19 mouse cellular contexts compared by ENCODE assay signal in genomic region chr7:30751086-30751669, GRCm38 (mm10). TPM values are rescaled to one million over a fixed set of nuclear protein-coding genes. Genes with fewer than 3 reads are reported as not detected.
DNase-seq lines count a peak whose midpoint lies in the region; ATAC-seq and TF ChIP-seq lines count a peak whose summit lies in the region.
"Had no signal": no experiment of that assay in that cellular context is flagged by ENCODE, and none has a peak within 500 bp of the region (broad histone marks: within the 10 kb centered on the region; RNA-seq: fewer than 3 reads in every experiment).

Gene Sbsn (plus strand): TSS chr7:30751471.

- no peak within 1 kb of the TSS for H3K4me2 ChIP-seq in kidney, postnatal 0 days (ENCODE audit: low read length)
- H3K4me2 ChIP-seq in limb, embryonic 15.5 days, result no peak within 1 kb of the TSS
- H3K4me2 ChIP-seq: heart, embryonic 15.5 days; hindbrain, embryonic 15.5 days; liver, embryonic 13.5 days; midbrain, embryonic 15.5 days; neural tube, embryonic 12.5 days had no signal

- H3K4me3 ChIP-seq in kidney, postnatal 0 days (replicated peaks; ENCODE audit: low read depth, low read length), result no peak within 1 kb of the TSS
- H3K4me3 ChIP-seq in ES-E14 (ENCODE audit: insufficient read depth in 1 of 2, low read depth in 1 of 2, low read length in 2 of 2, poor library complexity in 1 of 2, severe bottlenecking in 1 of 2), result no peak within 1 kb of the TSS
- H3K4me3 ChIP-seq in limb, embryonic 15.5 days, result no peak within 1 kb of the TSS
- H3K4me3 ChIP-seq: heart, embryonic 15.5 days; hindbrain, embryonic 15.5 days; liver, embryonic 13.5 days; midbrain, embryonic 15.5 days; neural tube, embryonic 12.5 days had no signal

- TF ChIP-seq CTCF in kidney, postnatal 0 days (IDR thresholded peaks at IDR 0.05; ENCODE audit: low read depth), result no peak

- DNase-seq in kidney, postnatal 0 days (ENCODE audit: low spot score), result peak; percentile 27
- no peak for DNase-seq in kidney, postnatal 25 days
- no peak for DNase-seq in ES-E14 (ENCODE audit: low read depth, low spot score)
- peak; percentile 53 for DNase-seq in adrenal gland, postnatal 10 days
- no peak for DNase-seq in left cerebral cortex, adult 11 months (ENCODE audit: low spot score)
- DNase-seq in layer of hippocampus, postnatal 14 days (ENCODE audit: low spot score in 2 of 2), result no peak
- DNase-seq: cerebellum, postnatal 25 days; gastrocnemius, postnatal 25 days; kidney, postnatal 14 days; liver, embryonic 13.5 days; lung, postnatal 36 days; right cerebral cortex, adult 18-20 months; thymus, postnatal 25 days had no signal

- in situ Hi-C loops in ES-E14 (cut with MboI; ENCODE audit: low sequenced_read_pairs in 2 of 2, unreplicated experiment in 2 of 2), result no loop called here

- H3K9me3 ChIP-seq in kidney, postnatal 0 days (replicated peaks; ENCODE audit: low read length), result no peaks in the 10 kb centered on the region
- no peaks in the 10 kb centered on the region for H3K9me3 ChIP-seq in ES-E14 (ENCODE audit: control insufficient read depth, insufficient read depth, low read depth, low read length)
- peaks cover 5% of the 10 kb centered on the region; the same call in 1 of the 2 replicates for H3K9me3 ChIP-seq in limb, embryonic 15.5 days
- H3K9me3 ChIP-seq: hindbrain, embryonic 15.5 days; midbrain, embryonic 15.5 days had no signal

- 0 out of 2 replicates have a peak within 1 kb of the TSS, but pooled peaks have one; percentile 42 for H3K27ac ChIP-seq in kidney, postnatal 0 days
- H3K27ac ChIP-seq in ES-E14 (ENCODE audit: insufficient read depth, low read depth, low read length, poor library complexity, severe bottlenecking), result no peak within 1 kb of the TSS
- H3K27ac ChIP-seq in limb, embryonic 15.5 days, result peak within 1 kb of the TSS; percentile 65; the same call in 1 of the 2 replicates
- H3K27ac ChIP-seq: heart, embryonic 15.5 days; hindbrain, embryonic 15.5 days; liver, embryonic 13.5 days; midbrain, embryonic 15.5 days; neural tube, embryonic 12.5 days had no signal

- WGBS in kidney, postnatal 0 days, result 29% methylated on average over 5 of the region's 5 CpGs
- 55% methylated on average over 4 of the region's 5 CpGs for WGBS in limb, embryonic 15.5 days

- H3K9ac ChIP-seq in kidney, postnatal 0 days (ENCODE audit: low read depth, low read length), result no peak within 1 kb of the TSS
- no peak within 1 kb of the TSS for H3K9ac ChIP-seq in ES-E14 (ENCODE audit: insufficient read depth, low read depth, low read length, poor library complexity, severe bottlenecking)
- no peak within 1 kb of the TSS for H3K9ac ChIP-seq in limb, embryonic 15.5 days
- H3K9ac ChIP-seq: heart, embryonic 15.5 days; hindbrain, embryonic 15.5 days; liver, embryonic 13.5 days; midbrain, embryonic 15.5 days; neural tube, embryonic 12.5 days had no signal

- no peaks in the 10 kb centered on the region for H3K27me3 ChIP-seq in kidney, postnatal 0 days (ENCODE audit: insufficient read depth, low read length)
- H3K27me3 ChIP-seq in limb, embryonic 15.5 days, result no peaks in the 10 kb centered on the region
- H3K27me3 ChIP-seq: heart, embryonic 15.5 days; hindbrain, embryonic 15.5 days; liver, embryonic 13.5 days; midbrain, embryonic 15.5 days; neural tube, embryonic 12.5 days had no signal

- 0 out of 2 replicates have a peak, but pooled peaks cover 4% of the 10 kb centered on the region for H3K4me1 ChIP-seq in kidney, postnatal 0 days (replicated peaks; ENCODE audit: insufficient read depth, low read length)
- peaks cover 2 to 12% of the 10 kb centered on the region in 2 experiments; a peak in 2 of 4 replicates for H3K4me1 ChIP-seq in ES-E14 (ENCODE audit: control insufficient read depth in 2 of 2, insufficient read depth in 2 of 2, low read length in 2 of 2, poor library complexity in 1 of 2)
- H3K4me1 ChIP-seq in limb, embryonic 15.5 days, result no peaks in the 10 kb centered on the region
- H3K4me1 ChIP-seq: heart, embryonic 15.5 days; hindbrain, embryonic 15.5 days; liver, embryonic 13.5 days; midbrain, embryonic 15.5 days; neural tube, embryonic 12.5 days had no signal

- peak; percentile 27; the same call in 1 of the 2 replicates for ATAC-seq in kidney, postnatal 0 days (replicated peaks; ENCODE audit: low FRiP score, low read depth)
- no peak for ATAC-seq in limb, embryonic 15.5 days (ENCODE audit: insufficient number of reproducible peaks, low FRiP score, low TSS enrichment, low read depth)
- ATAC-seq: forebrain, embryonic 16.5 days; midbrain, embryonic 15.5 days had no signal

- no peaks in the 10 kb centered on the region for H3K36me3 ChIP-seq in kidney, postnatal 0 days (ENCODE audit: insufficient read depth, low read length)
- no peaks in the 10 kb centered on the region for H3K36me3 ChIP-seq in ES-E14 (ENCODE audit: control insufficient read depth, insufficient read depth, low read length, poor library complexity, severe bottlenecking)
- H3K36me3 ChIP-seq in limb, embryonic 15.5 days, result peaks cover 25% of the 10 kb centered on the region
- H3K36me3 ChIP-seq: liver, embryonic 13.5 days had no signal

TF ChIP-seq in ES-E14, 5 proteins besides CTCF, POLR2A, EP300 and RAD21:
- TF ChIP-seq MAFK (IDR thresholded peaks at IDR 0.05; ENCODE audit: insufficient read depth, low read depth, low read length) (no peak), CHD2 (IDR thresholded peaks at IDR 0.05; ENCODE audit: low read depth, low read length) (no peak), ZNF384 (IDR thresholded peaks at IDR 0.05; ENCODE audit: low read depth, low read length) (no peak), HCFC1 (IDR thresholded peaks at IDR 0.05; ENCODE audit: borderline replicate concordance, insufficient read depth, low read length) (no peak), ZC3H11A (IDR thresholded peaks at IDR 0.05; ENCODE audit: borderline replicate concordance, low read depth, low read length) (no peak)

RNA-seq across cellular contexts. Expression of gene Sbsn, which starts in this region (rescaled TPM):
- 2.4 and 2.5 TPM in 2 replicates for polyA plus RNA-seq in kidney, postnatal 0 days (2015; fragmentation: Nextera tagmentation; extraction: Ambion mirVana)
- total RNA-seq in ES-E14 (2012; rRNA removed), result 9.8 and 20.8 TPM in 2 replicates
- total RNA-seq in adrenal gland, postnatal 10 days (2021), result 10 to 100 TPM; 25.4 to 34.6 TPM
- polyA plus RNA-seq in limb, embryonic 15.5 days (2015; fragmentation: Nextera tagmentation; extraction: Ambion mirVana), result 293 and 299 TPM in 2 replicates
- total RNA-seq in layer of hippocampus, postnatal 14 days (2021), result 10 to 100 TPM in 1 of 2 experiments, 1 to 10 TPM in 1; 6.8 to 10.7 TPM

Comparison
In these comparisons a context has a peak if more than half of its experiments do, and no peak if none do; other contexts are left out.
1. RNA of gene Sbsn (polyA plus RNA-seq): 293 to 299 TPM in limb, embryonic 15.5 days; 2.4 to 2.5 TPM in kidney, postnatal 0 days; every median in the first group is over 10 times any median in the second.
2. DNase-seq: peak in kidney, postnatal 0 days (single experiment) and adrenal gland, postnatal 10 days (single experiment); none in kidney, postnatal 25 days (0 of 2), ES-E14 (single experiment), left cerebral cortex, adult 11 months (single experiment) and layer of hippocampus, postnatal 14 days (0 of 2).